Mouse (Mus musculus) E14TG2a.4 (cell line): ENCODE data around the gene Kctd3.

Experiments
- H3K27me3 ChIP-seq: 2 replicates; pipeline ENCODE4 v1.6.1; 2014; ENCODE audit warnings: low read length, control low read depth; ENCODE audit not compliant: insufficient read depth
- H3K36me3 ChIP-seq: 2 replicates; pipeline ENCODE4 v1.6.1; 2014; ENCODE audit warnings: low read length, control low read depth; ENCODE audit not compliant: insufficient read depth
- H3K4me1 ChIP-seq: replicated peaks from 2 replicates; pipeline ENCODE4 v1.6.1; 2014; ENCODE audit warnings: low read depth, low read length, control low read depth
- H3K4me3 ChIP-seq: replicated peaks from 2 replicates; pipeline ENCODE4 v1.5.1; 2014; ENCODE audit warnings: mild to moderate bottlenecking, low read length
- H3K9me3 ChIP-seq: 2 replicates; pipeline ENCODE4 v1.6.1; 2014; ENCODE audit warnings: low read length, control low read depth
- CTCF ChIP-seq: conservative IDR thresholded peaks from 2 replicates; pipeline ENCODE4 v1.5.1; 2014; ENCODE audit warnings: low read length
- NANOG ChIP-seq: IDR thresholded peaks from 2 replicates; pipeline ENCODE4 v1.6.1; 2014; ENCODE audit warnings: borderline replicate concordance, low read length, mixed read lengths
- POU5F1 ChIP-seq: IDR thresholded peaks from 2 replicates; pipeline ENCODE4 v1.6.1; 2014; ENCODE audit warnings: low read length, borderline replicate concordance

Gene Kctd3

DNA sequence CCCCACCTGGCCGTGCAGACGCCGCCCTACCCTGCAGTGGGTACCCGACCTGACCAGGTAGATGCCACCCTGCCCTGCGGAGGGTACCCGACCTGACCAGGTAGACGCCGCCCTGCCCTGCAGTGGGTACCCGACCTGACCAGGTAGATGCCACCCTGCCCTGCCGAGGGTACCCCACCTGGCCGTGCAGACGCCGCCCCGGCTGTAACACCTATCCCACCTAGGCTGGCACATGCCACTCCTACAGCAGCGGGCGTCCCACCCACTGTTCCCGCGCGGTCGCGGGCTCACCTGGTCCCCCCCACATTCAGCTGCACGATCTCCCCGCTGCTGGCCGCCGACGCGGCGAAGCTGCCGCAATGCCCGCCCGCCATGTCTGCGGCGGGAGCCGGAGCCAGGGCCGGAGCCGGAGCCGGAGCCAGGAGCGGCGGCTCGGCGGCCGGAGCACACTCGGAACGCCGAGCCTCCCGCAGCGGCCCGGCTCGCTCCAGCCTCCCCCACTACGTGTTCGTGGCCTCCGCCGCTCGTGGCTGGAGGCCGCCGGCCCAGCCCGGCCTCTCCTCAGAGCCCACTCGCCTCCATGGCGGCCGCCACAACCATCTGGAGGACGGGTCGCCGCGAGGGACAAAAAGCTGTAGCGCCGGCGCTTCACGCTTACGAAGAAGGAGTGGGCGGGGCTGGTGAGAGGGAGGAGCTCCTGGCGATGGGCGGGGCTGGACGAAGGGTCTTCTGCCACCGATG lies at the start of gene Kctd3:
Gene Kctd3 (minus strand): TSS at position 603 of the 741 bp plus-strand sequence.
- TF ChIP-seq CTCF (no peak), NANOG (no peak), POU5F1 (no peak)
- peak within 1 kb of the TSS; percentile 98 for H3K4me3 ChIP-seq
- no peaks in the 10 kb centered on the region for H3K27me3 ChIP-seq
- H3K4me1 ChIP-seq = peaks cover 68% of the 10 kb centered on the region
- H3K9me3 ChIP-seq = no peaks in the 10 kb centered on the region
- peaks cover 31% of the 10 kb centered on the region for H3K36me3 ChIP-seq

DNA sequence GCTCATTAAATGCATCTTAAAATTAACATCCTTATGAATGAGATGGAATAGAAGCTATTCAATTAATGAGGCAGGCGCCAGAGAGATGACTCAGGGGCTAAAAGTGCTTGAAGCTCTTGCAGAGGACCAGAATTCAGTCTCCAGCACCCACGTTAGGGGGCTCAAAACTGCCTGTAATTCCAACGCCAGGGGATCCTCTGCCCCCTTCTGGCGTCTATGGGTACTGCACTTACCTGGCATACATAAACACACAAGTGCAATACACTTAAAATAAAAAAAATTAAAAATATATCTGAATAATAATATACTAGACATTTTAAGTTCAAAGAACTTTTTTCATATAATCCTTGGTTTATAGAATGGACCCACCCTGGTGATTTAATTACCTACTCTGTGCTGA lies 49.8 kb upstream of the Kctd3 start:
- no peak overlapping the region for H3K4me3 ChIP-seq
- no peaks in the 10 kb centered on the region for H3K36me3 ChIP-seq
- H3K4me1 ChIP-seq = no peaks in the 10 kb centered on the region
- no peaks in the 10 kb centered on the region for H3K27me3 ChIP-seq
- peak; percentile 95 for TF ChIP-seq CTCF
- TF ChIP-seq POU5F1 = no peak
- no peak for TF ChIP-seq NANOG
- peaks cover 10% of the 10 kb centered on the region for H3K9me3 ChIP-seq

DNA sequence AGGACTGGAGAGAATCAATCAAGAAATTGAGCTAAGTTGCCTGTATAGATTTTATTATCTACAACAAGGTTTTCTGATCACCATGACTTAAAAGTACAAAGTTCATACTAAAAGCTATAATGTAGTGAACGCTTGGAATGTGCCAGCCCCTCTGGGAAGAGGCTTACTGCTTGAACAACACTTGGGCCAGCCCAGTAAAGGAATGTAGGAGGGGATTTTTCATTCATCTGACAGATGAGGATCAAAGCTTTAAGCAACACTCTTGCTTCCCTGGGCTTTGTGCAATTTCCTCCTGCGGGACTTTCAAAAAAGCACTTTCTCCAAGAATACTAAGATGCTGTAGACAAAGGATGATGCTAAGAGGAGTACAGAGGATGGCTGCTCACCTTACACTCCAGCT lies 48.3 kb upstream of the Kctd3 start:
- Histone ChIP-seq H3K27me3 (no peaks in the 10 kb centered on the region), H3K36me3 (no peaks in the 10 kb centered on the region), H3K9me3 (peaks cover 10% of the 10 kb centered on the region), H3K4me1 (no peaks in the 10 kb centered on the region), H3K4me3 (no peak overlapping the region)
- TF ChIP-seq NANOG (no peak), POU5F1 (no peak), CTCF (no peak)

DNA sequence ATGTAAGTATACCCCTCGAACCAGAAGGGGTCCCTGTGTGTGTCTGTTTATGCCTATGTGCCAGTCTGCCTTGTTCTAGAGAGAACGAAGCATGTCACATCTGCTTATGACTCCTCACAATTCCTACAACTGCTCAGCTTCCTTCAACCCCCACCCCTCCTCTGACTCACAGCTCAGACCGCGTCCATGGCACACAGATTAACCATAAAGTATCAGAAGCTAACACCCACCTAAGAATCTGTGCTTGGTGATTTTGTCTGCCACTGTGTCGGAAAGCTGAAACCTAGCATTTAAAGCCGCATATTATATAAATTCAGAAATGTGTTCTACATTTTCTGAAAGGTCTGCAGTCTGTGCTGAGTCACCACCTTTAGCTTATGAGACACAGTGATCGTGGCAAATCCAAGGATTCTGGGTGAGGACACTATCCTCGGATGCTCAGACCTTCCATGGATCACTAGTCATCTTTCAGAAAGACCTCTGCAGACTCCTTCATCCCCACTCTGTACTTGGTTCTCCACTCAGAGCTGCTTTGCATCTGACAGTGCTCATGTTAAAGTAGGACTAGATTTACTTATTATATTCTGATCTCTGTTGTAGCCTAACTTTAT lies 47.4 kb upstream of the Kctd3 start:
- Histone ChIP-seq H3K9me3 (peaks cover 10% of the 10 kb centered on the region), H3K4me1 (no peaks in the 10 kb centered on the region), H3K36me3 (no peaks in the 10 kb centered on the region), H3K27me3 (no peaks in the 10 kb centered on the region), H3K4me3 (no peak overlapping the region)
- TF ChIP-seq NANOG (no peak), POU5F1 (no peak), CTCF (no peak)

DNA sequence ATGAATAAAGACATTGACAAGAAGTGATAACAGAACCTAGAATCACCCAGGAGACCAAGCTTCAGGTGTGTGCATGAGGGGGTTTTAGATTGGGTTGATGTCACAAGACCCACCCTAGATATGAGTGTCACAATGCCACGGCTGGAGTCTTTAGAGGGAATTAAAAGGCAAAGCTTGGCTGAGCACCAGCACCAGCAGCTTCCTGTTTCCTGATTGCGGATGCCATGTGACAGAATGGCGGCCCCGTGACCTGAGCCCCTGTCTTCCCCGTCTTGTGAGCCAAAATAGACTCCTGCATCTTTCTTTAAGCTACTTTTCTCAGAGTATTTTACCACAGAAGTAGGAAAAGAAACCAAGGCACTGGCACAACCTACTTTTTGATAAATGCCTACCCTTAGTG lies 46.5 kb upstream of the Kctd3 start:
- Histone ChIP-seq H3K4me1 (no peaks in the 10 kb centered on the region), H3K9me3 (peaks cover 10% of the 10 kb centered on the region), H3K4me3 (no peak overlapping the region), H3K36me3 (no peaks in the 10 kb centered on the region), H3K27me3 (no peaks in the 10 kb centered on the region)
- TF ChIP-seq NANOG (no peak), POU5F1 (no peak), CTCF (no peak)

DNA sequence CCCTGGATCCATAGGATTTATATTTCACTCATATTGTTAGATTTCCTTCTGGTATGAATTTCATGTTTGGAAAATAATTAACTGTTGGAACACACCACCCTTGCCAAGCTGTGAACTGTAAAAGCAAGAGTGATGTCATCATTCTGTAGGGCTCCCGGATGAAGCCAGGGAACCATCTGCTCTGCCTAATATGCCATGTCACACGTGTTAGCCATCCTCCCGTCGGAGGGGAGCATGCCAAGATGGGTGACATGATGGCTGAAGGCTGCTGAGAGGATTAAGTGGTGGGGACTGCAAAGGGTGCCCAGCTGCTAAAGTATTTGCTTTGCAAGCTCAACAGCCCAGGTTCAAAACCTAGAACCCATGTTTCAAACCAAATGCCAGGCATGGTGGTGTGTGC lies 44.5 kb upstream of the Kctd3 start:
- Histone ChIP-seq H3K36me3 (no peaks in the 10 kb centered on the region), H3K4me1 (no peaks in the 10 kb centered on the region), H3K9me3 (peaks cover 10% of the 10 kb centered on the region), H3K27me3 (no peaks in the 10 kb centered on the region), H3K4me3 (no peak overlapping the region)
- TF ChIP-seq POU5F1 (no peak), NANOG (no peak), CTCF (no peak)

DNA sequence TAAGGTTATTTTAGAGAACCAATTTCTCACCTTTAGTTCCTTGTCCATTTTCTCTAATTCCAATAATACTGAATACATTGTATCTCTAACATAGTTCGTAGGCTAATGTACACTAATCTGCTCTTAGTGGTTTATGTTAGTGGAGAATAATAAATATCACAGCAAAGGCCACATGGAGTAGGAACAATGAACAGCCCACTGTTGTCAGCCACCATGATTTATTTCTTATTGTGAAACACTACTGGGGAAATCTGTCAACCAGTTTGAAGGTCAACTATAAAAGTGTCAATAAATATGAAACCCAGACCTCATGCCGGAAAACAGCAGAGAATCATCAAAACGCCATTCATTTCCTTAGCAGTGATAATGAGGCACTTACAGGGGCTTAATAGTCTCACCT lies 42.5 kb upstream of the Kctd3 start:
- H3K4me1 ChIP-seq = no peaks in the 10 kb centered on the region
- H3K27me3 ChIP-seq = no peaks in the 10 kb centered on the region
- H3K9me3 ChIP-seq = peaks cover 10% of the 10 kb centered on the region
- H3K4me3 ChIP-seq = no peak overlapping the region
- H3K36me3 ChIP-seq = no peaks in the 10 kb centered on the region
- TF ChIP-seq NANOG (no peak), CTCF (no peak), POU5F1 (no peak)

DNA sequence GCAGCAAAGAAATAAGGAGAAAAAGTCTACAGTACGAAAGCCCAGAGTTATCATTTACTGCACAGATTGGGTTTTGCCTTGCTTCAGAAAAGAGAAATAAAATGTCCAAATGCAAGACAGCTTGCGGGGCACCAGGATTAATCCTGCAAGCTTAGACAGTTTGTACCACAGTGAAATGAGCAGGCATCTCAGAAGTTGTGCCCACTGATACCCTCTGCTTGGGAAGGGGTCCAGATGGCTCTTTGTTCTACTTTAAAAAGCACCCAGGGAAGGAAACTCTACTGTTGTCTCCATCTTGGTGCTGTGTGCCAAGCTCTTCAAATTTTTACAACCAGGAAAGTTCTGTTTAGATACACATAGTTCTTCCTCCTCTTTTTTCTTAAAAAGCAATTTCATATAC lies 40.7 kb upstream of the Kctd3 start:
- Histone ChIP-seq H3K9me3 (peaks cover 2% of the 10 kb centered on the region), H3K36me3 (no peaks in the 10 kb centered on the region)

DNA sequence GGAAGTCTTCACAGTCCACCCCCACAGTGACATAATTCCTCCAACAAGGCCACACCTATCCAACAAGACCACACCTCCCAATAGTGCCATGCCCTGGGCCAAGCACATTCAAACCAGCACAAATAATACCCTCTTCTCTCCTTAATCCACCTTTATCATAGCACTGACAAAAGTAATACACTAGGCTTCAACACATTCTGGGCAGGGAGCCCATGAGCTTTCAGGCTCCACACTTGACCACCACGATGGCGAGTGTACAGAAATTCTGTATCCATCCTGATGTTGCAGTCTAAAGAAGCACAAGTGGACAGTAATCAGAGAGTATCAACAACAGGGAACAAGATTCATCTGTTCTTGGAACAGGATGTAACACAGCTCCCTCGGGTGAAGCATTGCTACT lies 40.3 kb upstream of the Kctd3 start:
- H3K4me1 ChIP-seq = no peaks in the 10 kb centered on the region
- H3K4me3 ChIP-seq = no peak overlapping the region
- H3K36me3 ChIP-seq = no peaks in the 10 kb centered on the region
- no peaks in the 10 kb centered on the region for H3K9me3 ChIP-seq
- TF ChIP-seq POU5F1 (no peak), NANOG (no peak), CTCF (no peak)
- no peaks in the 10 kb centered on the region for H3K27me3 ChIP-seq

More for the DNA sequence above, 40.7 kb upstream of the Kctd3 start:
- TF ChIP-seq NANOG (no peak), POU5F1 (no peak), CTCF (no peak)
- Histone ChIP-seq H3K27me3 (no peaks in the 10 kb centered on the region), H3K4me1 (no peaks in the 10 kb centered on the region), H3K4me3 (no peak overlapping the region)
